Mouse (Mus musculus) embryonic facial prominence, embryonic 10.5 days (tissue): ENCODE measurements around the gene Nrm. TPM values are rescaled to one million over a fixed set of nuclear protein-coding genes. Genes with fewer than 3 reads are reported as not detected.
"Not testable (repeated sequence)": the region's sequence is repeated elsewhere in the genome, so short reads cannot be mapped to it uniquely, and the experiment has no call there.

ENCODE experiments used
- DNase-seq: peaks from one replicate; pipeline ENCODE4 v3.0.0-alpha.2; 2017; ENCODE audit warnings: low spot score
- H3K27ac ChIP-seq: fragments of 300-500 bp; sonication (generic); replicated peaks from 2 replicates; pipeline ENCODE4 v1.5.1; 2016; ENCODE audit warnings: mild to moderate bottlenecking
- H3K27me3 ChIP-seq: fragments of 300-500 bp; sonication (generic); replicated peaks from 2 replicates; pipeline ENCODE4 v1.6.1; 2016; ENCODE audit warnings: low read depth, mild to moderate bottlenecking; ENCODE audit not compliant: poor library complexity, severe bottlenecking
- H3K36me3 ChIP-seq: fragments of 300-500 bp; sonication (generic); replicated peaks from 2 replicates; pipeline ENCODE4 v1.6.1; 2016; ENCODE audit warnings: mild to moderate bottlenecking, moderate library complexity
- H3K4me1 ChIP-seq: fragments of 300-500 bp; sonication (generic); 2 replicates; pipeline ENCODE4 v1.6.1; 2016
- H3K4me3 ChIP-seq: fragments of 300-500 bp; sonication (generic); 2 replicates; pipeline ENCODE4 v1.5.1; 2016; ENCODE audit warnings: mild to moderate bottlenecking, moderate library complexity
- H3K9me3 ChIP-seq: fragments of 300-500 bp; sonication (generic); 2 replicates; pipeline ENCODE4 v1.6.1; 2016; ENCODE audit warnings: mild to moderate bottlenecking
- WGBS: fragments of 180-500 bp; shearing (Covaris S2); methylation state at CpG from one replicate; pipeline ENCODE4 v1.1.7; 2016; 5-methylcytosine and 5-hydroxymethylcytosine counted together
- polyA plus RNA-seq: library from polyadenylated mRNA; unstranded; fragments of >200 nt; fragmentation: Nextera tagmentation; extraction: Ambion mirVana; gene quantifications from 2 replicates; pipeline ENCODE4 v1.2.1, GENCODE M21; 2016

The Nrm gene
- polyA plus RNA-seq, 1 experiment from 2014 or later, result 65.1 TPM

DNA sequence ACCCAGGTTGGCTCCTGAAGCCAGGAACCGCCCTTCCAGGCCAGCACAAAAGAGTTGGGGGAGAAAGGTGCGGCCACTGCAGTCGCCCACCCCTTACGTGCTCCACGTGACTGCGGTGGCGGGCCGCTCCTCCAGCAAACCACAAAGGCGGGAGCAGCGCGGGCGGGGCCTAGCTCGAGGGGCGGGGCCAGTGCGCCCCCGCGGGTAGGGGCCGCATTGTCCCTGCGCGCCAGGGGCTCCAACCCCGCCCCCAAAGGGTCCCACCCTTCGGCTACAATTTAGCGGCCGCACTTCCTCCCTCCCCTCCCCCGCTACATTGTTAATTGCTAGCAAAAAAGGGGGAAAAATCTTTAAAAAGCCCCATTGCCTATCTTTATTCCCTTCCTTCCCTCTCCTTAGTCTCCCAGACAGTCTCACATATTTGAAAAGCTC is 24.1 kb upstream of the Nrm start:
- Histone ChIP-seq H3K4me3 (peak overlapping the region; percentile 70), H3K9me3 (no peaks in the 10 kb centered on the region), H3K36me3 (peaks cover 53% of the 10 kb centered on the region), H3K4me1 (peaks cover 33% of the 10 kb centered on the region), H3K27me3 (no peaks in the 10 kb centered on the region), H3K27ac (peak overlapping the region; percentile 95)
- under 1% methylated on average over 25 of the region's 25 CpGs for WGBS
- peak; percentile 96 for DNase-seq

DNA sequence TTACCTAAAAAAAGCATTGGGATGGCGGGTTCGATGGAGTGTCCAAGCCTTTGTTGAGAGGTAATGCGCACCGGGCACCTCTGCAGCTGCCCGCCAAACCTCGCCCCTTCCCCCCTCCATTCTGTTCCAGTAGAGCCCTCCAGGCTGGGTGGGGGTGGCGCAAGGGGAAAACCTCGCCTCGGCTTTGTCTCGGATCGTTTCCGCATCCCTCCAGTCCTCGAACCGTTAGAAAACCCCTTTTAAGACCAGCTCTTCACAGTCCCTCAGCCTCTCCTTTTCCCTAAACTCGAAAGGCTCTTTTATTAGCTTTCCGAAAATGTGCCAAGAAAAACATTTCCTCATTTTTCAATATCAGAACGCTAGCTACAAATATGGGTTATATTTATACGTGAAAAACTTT is 23.6 kb upstream of the Nrm start:
- Histone ChIP-seq H3K4me3 (peak overlapping the region; percentile 70), H3K4me1 (peaks cover 36% of the 10 kb centered on the region), H3K27ac (peak overlapping the region; percentile 95), H3K9me3 (no peaks in the 10 kb centered on the region), H3K36me3 (peaks cover 48% of the 10 kb centered on the region), H3K27me3 (no peaks in the 10 kb centered on the region)
- DNase-seq, result peak; percentile 79
- WGBS, result under 1% methylated on average over 18 of the region's 18 CpGs

DNA sequence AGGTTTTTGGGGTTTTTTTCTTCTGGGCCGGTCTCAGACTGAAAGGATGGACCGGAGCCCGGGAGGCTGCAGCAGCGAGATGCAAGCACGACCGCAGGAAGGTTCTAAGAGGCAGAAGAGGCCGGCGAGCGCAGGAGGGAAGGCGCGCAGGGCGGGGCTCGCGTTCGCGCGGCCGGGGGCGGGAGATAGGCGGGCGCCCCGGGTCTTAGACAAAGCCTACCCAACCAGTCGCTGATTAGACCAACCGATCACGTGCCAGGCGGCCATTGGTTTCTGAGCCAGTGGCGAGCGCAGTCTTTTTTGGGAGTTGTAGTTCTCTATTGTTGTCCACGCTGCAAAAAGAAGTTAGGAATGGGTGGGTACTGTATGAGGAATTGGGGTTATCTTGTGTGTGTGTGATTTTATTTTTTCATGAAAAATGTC is 23.0 kb upstream of the Nrm start, which contains the start of gene Tubb5:
TSS of gene Tubb5 (minus strand) at position 185 of the 423 bp plus-strand sequence.
- H3K27me3 ChIP-seq, result no peaks in the 10 kb centered on the region
- H3K27ac ChIP-seq, result peak within 1 kb of the TSS; percentile 95
- WGBS, result under 1% methylated on average over 29 of the region's 29 CpGs
- H3K36me3 ChIP-seq, result peaks cover 42% of the 10 kb centered on the region
- peak within 1 kb of the TSS; percentile 70 for H3K4me3 ChIP-seq
- H3K4me1 ChIP-seq, result peaks cover 42% of the 10 kb centered on the region
- H3K9me3 ChIP-seq, result no peaks in the 10 kb centered on the region
- peak; percentile 98 for DNase-seq

DNA sequence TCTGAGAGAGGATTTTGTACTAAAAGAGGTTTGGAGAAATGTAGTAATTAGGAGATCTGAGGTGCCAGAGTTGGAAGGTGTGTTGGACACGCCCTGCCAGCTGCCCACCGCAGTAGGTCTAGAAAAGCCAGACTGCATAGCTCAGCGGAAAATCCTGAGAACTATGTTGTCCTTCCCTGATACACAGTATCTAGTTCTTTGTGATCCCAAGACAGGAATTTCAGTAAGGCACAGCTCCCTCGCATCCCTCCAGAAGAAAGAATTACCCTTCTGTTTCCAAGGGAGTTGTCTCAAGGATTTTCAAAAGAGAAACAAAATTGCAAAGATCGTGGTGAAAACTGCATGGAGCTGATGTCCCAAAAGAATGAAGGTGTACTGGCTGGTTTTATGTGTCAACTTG is 22.5 kb upstream of the Nrm start:
- Histone ChIP-seq H3K9me3 (no peaks in the 10 kb centered on the region), H3K4me1 (peaks cover 44% of the 10 kb centered on the region), H3K27ac (peak overlapping the region; percentile 95), H3K4me3 (peak overlapping the region; percentile 70), H3K27me3 (no peaks in the 10 kb centered on the region), H3K36me3 (peaks cover 37% of the 10 kb centered on the region)
- DNase-seq, result peak; percentile 52
- 3% methylated on average over 5 of the region's 5 CpGs for WGBS

GRCm38 (mm10) chr17:35839002-35839401 is 22.1 kb upstream of the Nrm start:
- WGBS, result 53% methylated on average over 3 of the region's 3 CpGs
- peak overlapping the region; percentile 70 for H3K4me3 ChIP-seq
- peak overlapping the region; percentile 95 for H3K27ac ChIP-seq
- not testable (repeated sequence) for DNase-seq, H3K9me3 ChIP-seq, H3K27me3 ChIP-seq
- H3K4me1 ChIP-seq, result peaks cover 41% of the 10 kb centered on the region
- peaks cover 33% of the 10 kb centered on the region for H3K36me3 ChIP-seq

DNA sequence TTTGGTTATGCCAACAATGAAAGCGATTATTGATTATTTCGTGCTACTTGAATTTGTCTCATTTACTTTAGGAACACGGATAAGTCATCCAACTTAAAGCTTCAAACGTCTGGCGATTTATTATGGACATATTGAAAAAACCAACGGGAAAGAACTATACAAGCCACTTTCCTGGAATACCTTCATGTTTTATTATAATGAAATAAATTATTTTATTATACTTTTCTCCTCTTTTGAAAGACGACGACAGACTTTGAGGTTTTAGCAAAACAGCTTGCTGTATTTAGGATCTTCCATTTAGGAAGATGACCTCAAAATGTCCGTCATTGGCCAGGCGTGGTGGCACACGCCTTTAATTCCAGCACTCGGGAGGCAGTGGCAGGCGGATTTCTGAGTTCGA is 20.6 kb upstream of the Nrm start:
- peak overlapping the region; percentile 89 for H3K27ac ChIP-seq
- DNase-seq, result no peak
- H3K27me3 ChIP-seq, result no peaks in the 10 kb centered on the region
- peaks cover 27% of the 10 kb centered on the region for H3K4me1 ChIP-seq
- peaks cover 33% of the 10 kb centered on the region for H3K36me3 ChIP-seq
- 61% methylated on average over 14 of the region's 14 CpGs for WGBS
- no peaks in the 10 kb centered on the region for H3K9me3 ChIP-seq
- peak overlapping the region; percentile 70 for H3K4me3 ChIP-seq

DNA sequence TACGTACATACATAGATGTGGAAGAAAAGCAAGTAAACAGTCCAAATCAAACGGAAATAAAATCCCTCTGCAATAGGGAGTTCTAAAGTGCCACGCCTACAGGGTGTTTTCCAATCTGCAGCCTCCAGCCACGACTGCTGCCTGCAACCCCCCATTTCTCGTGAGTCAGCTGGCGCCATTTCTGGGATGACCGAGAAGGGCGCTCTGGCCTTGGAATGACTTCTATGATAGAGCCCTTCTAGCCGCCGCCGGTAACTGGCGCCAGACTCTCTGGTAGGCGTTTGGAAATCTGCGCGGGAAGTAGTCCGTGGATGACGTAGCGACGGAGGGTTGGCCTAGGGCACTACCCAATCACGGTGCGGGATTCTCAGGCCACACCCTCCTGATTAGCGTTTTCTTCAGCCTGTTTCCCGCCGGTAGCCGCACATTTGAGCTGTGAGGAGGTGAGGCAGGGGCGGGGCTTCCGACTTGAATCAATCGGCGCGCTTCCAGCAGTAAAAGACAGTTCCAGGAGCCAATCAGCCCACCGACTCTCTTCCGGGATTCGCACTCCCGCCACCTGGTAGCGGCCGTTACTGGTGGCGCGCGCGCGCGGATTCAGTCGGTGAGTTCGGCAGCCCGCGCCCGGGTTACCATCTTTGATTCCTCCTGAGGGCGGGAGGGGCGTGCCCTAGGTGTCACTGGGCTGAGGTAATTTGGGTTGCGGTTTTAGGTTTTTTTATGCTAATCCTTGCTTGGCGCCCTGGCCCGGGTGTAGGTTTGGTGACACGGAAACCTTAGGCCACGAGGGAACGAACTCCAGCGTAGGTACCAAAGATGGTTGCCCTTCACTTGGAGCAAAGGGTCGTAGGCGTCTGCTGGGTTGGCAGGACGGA is 19.8 kb upstream of the Nrm start, which contains the start of gene Mdc1:
TSS of gene Mdc1 (plus strand) at position 440 of the 875 bp plus-strand sequence.
- Histone ChIP-seq H3K36me3 (peaks cover 33% of the 10 kb centered on the region), H3K27me3 (no peaks in the 10 kb centered on the region), H3K4me1 (peaks cover 20% of the 10 kb centered on the region), H3K27ac (peak within 1 kb of the TSS; percentile 89), H3K9me3 (no peaks in the 10 kb centered on the region), H3K4me3 (peak within 1 kb of the TSS; percentile 70)
- WGBS, result under 1% methylated on average over 59 of the region's 59 CpGs
- peak; percentile 99 for DNase-seq

GRCm38 (mm10) chr17:35842006-35842405 is 19.1 kb upstream of the Nrm start:
- no peak for DNase-seq

DNA sequence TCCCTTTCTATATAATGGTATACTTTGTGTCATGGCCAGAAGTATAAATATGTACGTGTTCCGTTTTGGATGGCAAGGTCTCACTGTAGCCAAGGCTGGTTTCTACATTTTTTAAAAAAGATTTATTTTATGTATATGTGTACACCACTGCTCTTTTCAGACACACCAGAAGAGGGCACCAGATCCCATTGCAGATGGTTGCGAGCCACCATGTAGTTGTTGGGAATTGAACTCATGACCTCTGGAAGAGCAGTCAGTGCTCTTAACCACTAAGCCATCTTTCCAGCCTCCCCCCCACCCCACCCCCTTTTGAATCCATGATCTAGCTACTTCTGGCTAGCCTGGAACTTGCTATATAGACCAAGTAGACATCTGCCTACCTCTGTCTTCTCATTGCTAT is 17.6 kb upstream of the Nrm start:
- H3K4me3 ChIP-seq, result no peak overlapping the region
- H3K36me3 ChIP-seq, result peaks cover 45% of the 10 kb centered on the region
- no peaks in the 10 kb centered on the region for H3K27me3 ChIP-seq
- H3K4me1 ChIP-seq, result peaks cover 20% of the 10 kb centered on the region
- H3K9me3 ChIP-seq, result no peaks in the 10 kb centered on the region
- H3K27ac ChIP-seq, result no peak overlapping the region
- WGBS, result 96% methylated on average over 3 of the region's 3 CpGs
- DNase-seq, result no peak

More at GRCm38 (mm10) chr17:35842006-35842405, 19.1 kb upstream of the Nrm start:
- H3K4me3 ChIP-seq, result peak overlapping the region; percentile 70
- H3K27me3 ChIP-seq, result no peaks in the 10 kb centered on the region
- no peaks in the 10 kb centered on the region for H3K9me3 ChIP-seq
- peaks cover 20% of the 10 kb centered on the region for H3K4me1 ChIP-seq
- H3K27ac ChIP-seq, result peak overlapping the region; percentile 89
- H3K36me3 ChIP-seq, result peaks cover 33% of the 10 kb centered on the region
- WGBS, result 22% methylated on average over 11 of the region's 11 CpGs

GRCm38 (mm10) chr17:35848112-35848511 is 13.0 kb upstream of the Nrm start:
- Histone ChIP-seq H3K9me3 (no peaks in the 10 kb centered on the region), H3K27ac (no peak overlapping the region), H3K36me3 (peaks cover 89% of the 10 kb centered on the region), H3K27me3 (no peaks in the 10 kb centered on the region), H3K4me1 (peaks cover 2% of the 10 kb centered on the region), H3K4me3 (no peak overlapping the region)
- 74% methylated on average over 1 of the region's 1 CpGs for WGBS
- DNase-seq, result no peak

DNA sequence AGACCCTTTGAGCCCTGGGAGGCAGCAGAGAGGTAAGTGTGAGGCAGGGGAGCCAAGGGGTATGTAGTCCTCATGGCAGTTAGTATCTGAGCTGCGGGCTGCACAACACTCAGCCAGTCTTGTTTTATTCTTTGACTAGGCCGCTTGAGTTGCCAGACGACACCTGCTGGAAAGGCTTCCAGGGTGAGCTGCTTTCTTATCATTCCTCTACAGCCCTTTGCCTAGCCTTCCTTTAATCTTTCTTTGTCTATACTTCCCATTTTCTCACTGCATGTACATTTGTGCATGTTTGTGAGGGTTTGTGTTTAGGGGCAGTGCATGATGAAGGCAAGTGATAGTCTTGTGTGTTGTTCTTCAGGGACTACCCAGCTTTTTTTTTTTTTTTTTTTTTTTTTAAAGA is 10.1 kb upstream of the Nrm start:
- Histone ChIP-seq H3K9me3 (no peaks in the 10 kb centered on the region), H3K36me3 (peaks cover 96% of the 10 kb centered on the region), H3K4me3 (no peak overlapping the region; the same call in 1 of the 2 replicates), H3K27ac (no peak overlapping the region), H3K27me3 (no peaks in the 10 kb centered on the region), H3K4me1 (no peaks in the 10 kb centered on the region)
- WGBS, result 92% methylated on average over 3 of the region's 3 CpGs
- no peak for DNase-seq

- H3K36me3 ChIP-seq, result peaks cover 59% of the 10 kb centered on the region
- H3K9me3 ChIP-seq, result no peaks in the 10 kb centered on the region
- H3K4me3 ChIP-seq, result no peak overlapping the region
- H3K27ac ChIP-seq, result no peak overlapping the region
- WGBS, result 89% methylated on average over 1 of the region's 1 CpGs
- no peak for DNase-seq
- H3K27me3 ChIP-seq, result no peaks in the 10 kb centered on the region
- H3K4me1 ChIP-seq, result peaks cover 16% of the 10 kb centered on the region
These were observed 1.7 kb upstream of the Nrm start for GRCm38 (mm10) chr17:35859371-35859770.

- Histone ChIP-seq H3K27me3 (no peaks in the 10 kb centered on the region), H3K27ac (no peak overlapping the region), H3K9me3 (no peaks in the 10 kb centered on the region), H3K36me3 (peaks cover 54% of the 10 kb centered on the region), H3K4me1 (peaks cover 21% of the 10 kb centered on the region), H3K4me3 (no peak overlapping the region)
- 67% methylated on average over 2 of the region's 2 CpGs for WGBS
- DNase-seq, result no peak
These were observed 1.3 kb upstream of the Nrm start for GRCm38 (mm10) chr17:35859835-35860234.
